In the genomic region with DNA sequence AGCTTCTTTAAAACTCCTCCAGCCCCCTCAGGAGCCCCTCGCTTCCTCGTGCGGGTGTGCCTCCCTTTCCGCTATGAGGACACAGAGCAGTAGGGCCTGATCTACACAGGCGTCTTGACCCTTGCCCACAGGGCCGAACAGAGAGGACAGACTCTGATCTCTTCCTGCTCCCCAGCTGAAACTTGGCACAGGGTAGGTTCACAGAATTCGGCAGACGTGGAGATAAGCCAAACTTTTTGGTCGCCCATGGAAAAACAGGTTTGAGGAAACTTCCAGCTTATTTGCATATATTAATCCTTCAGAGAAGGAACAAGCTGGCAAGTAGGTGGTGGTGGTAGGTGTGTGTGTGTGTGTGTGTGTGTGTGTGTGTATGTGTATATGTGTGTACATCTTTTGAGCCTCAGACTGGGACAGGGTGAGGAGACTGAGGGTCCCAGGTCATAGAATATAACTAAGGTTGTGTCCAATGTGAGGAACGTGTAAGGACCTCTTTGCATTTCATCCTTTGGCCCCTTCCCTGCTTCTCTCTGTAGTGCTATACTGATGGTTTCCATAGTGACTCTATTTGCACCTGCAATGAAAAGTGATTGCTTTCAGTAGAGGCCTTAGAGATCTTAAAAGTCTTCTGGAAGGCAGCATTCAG, we compare ENCODE assay signal across 14 mouse cellular contexts. TPM values are rescaled to one million over a fixed set of nuclear protein-coding genes. Genes with fewer than 3 reads are reported as not detected.
DNase-seq lines count a peak whose midpoint lies in the region; ATAC-seq and TF ChIP-seq lines count a peak whose summit lies in the region.
"Had no signal": no experiment of that assay in that cellular context is flagged by ENCODE, and none has a peak within 500 bp of the region (broad histone marks: within the 10 kb centered on the region; RNA-seq: fewer than 3 reads in every experiment).

No protein-coding gene starts in this region.

- TF ChIP-seq CTCF in kidney, adult 2 months (conservative IDR thresholded peaks at IDR 0.05; ENCODE audit: insufficient read depth, insufficient read length, low read depth, low read length) = no peak

- no peak overlapping the region for H3K4me2 ChIP-seq in kidney, embryonic 16.5 days (replicated peaks; ENCODE audit: low read depth, low read length)
- no peak overlapping the region for H3K4me2 ChIP-seq in midbrain, embryonic 16.5 days (ENCODE audit: low read length)
- H3K4me2 ChIP-seq: limb, embryonic 15.5 days had no signal

- DNase-seq in kidney, adult 18-20 months = peak; percentile 65
- DNase-seq in fat pad, adult 2 months (ENCODE audit: extremely low read depth, low read depth, low spot score) = peak; percentile 39
- peak; percentile 93 for DNase-seq in kidney, adult 2 months
- DNase-seq in left cerebral cortex, adult 9 months (ENCODE audit: low spot score in 2 of 2) = no peak
- no peak for DNase-seq in gastrocnemius, postnatal 25 days
- no peak for DNase-seq in heart, postnatal 36 days
- DNase-seq: cerebellum, adult 11-12 months; heart, adult 2 months had no signal

- no peak for ATAC-seq in kidney, embryonic 16.5 days (ENCODE audit: low FRiP score, low TSS enrichment)
- ATAC-seq in midbrain, embryonic 16.5 days = peak; percentile 69

- H3K27ac ChIP-seq in kidney, embryonic 16.5 days (ENCODE audit: low read length) = no peak overlapping the region
- H3K27ac ChIP-seq in kidney, adult 2 months (ENCODE audit: insufficient read depth, low read depth, low read length) = peak overlapping the region; percentile 94
- H3K27ac ChIP-seq in midbrain, embryonic 16.5 days (ENCODE audit: low read length) = no peak overlapping the region
- H3K27ac ChIP-seq: heart, adult 2 months; limb, embryonic 15.5 days had no signal

- H3K9me3 ChIP-seq in kidney, embryonic 16.5 days (ENCODE audit: low read length) = no peaks in the 10 kb centered on the region
- H3K9me3 ChIP-seq in midbrain, embryonic 16.5 days (replicated peaks; ENCODE audit: control insufficient read depth, low read length, poor library complexity, severe bottlenecking) = no peaks in the 10 kb centered on the region
- H3K9me3 ChIP-seq: limb, embryonic 15.5 days had no signal

- TF ChIP-seq POLR2A in kidney, adult 2 months (IDR thresholded peaks at IDR 0.05; ENCODE audit: low read depth, low read length) = no peak

- H3K9ac ChIP-seq in kidney, embryonic 16.5 days (replicated peaks; ENCODE audit: low read length) = no peak overlapping the region
- no peak overlapping the region for H3K9ac ChIP-seq in midbrain, embryonic 16.5 days (ENCODE audit: low read depth, low read length)
- H3K9ac ChIP-seq: limb, embryonic 15.5 days had no signal

- H3K27me3 ChIP-seq in kidney, embryonic 16.5 days (ENCODE audit: insufficient read depth, low read length) = no peaks in the 10 kb centered on the region
- H3K27me3 ChIP-seq in kidney, adult 2 months (replicated peaks; ENCODE audit: control insufficient read depth, insufficient read depth, low read length) = no peaks in the 10 kb centered on the region
- no peaks in the 10 kb centered on the region; the same call in 1 of the 2 replicates for H3K27me3 ChIP-seq in midbrain, embryonic 16.5 days (ENCODE audit: control insufficient read depth, insufficient read depth, low read depth, low read length)
- H3K27me3 ChIP-seq: limb, embryonic 15.5 days had no signal

- no peak overlapping the region for H3K4me3 ChIP-seq in kidney, embryonic 16.5 days (ENCODE audit: low read length)
- no peak overlapping the region for H3K4me3 ChIP-seq in kidney, adult 2 months (ENCODE audit: insufficient read depth, low read depth, low read length)
- no peak overlapping the region for H3K4me3 ChIP-seq in midbrain, embryonic 16.5 days (ENCODE audit: low read depth, low read length)
- H3K4me3 ChIP-seq: heart, adult 2 months; limb, embryonic 15.5 days had no signal

- H3K36me3 ChIP-seq in kidney, embryonic 16.5 days (ENCODE audit: insufficient read depth, low read length) = no peaks in the 10 kb centered on the region
- H3K36me3 ChIP-seq in kidney, adult 2 months (ENCODE audit: control insufficient read depth, insufficient read depth, low read length) = no peaks in the 10 kb centered on the region
- no peaks in the 10 kb centered on the region for H3K36me3 ChIP-seq in midbrain, embryonic 16.5 days (ENCODE audit: control insufficient read depth, insufficient read depth, low read length)
- H3K36me3 ChIP-seq: limb, embryonic 15.5 days had no signal

- intact Hi-C loops in heart, postnatal 36 days (cut with DNase I) = no loop called here

- peaks cover 12% of the 10 kb centered on the region for H3K4me1 ChIP-seq in kidney, embryonic 16.5 days (ENCODE audit: insufficient read depth, low read length)
- peaks cover 52% of the 10 kb centered on the region for H3K4me1 ChIP-seq in kidney, adult 2 months (ENCODE audit: control insufficient read depth, insufficient read depth, low read length)
- H3K4me1 ChIP-seq in midbrain, embryonic 16.5 days (ENCODE audit: control insufficient read depth, insufficient read depth, low read length) = peaks cover 21% of the 10 kb centered on the region; the same call in 1 of the 2 replicates

- 61% methylated on average over 10 of the region's 10 CpGs for WGBS in kidney, embryonic 16.5 days
- 27% methylated on average over 10 of the region's 10 CpGs for WGBS in kidney, adult 2 months
- 38% methylated on average over 10 of the region's 10 CpGs for WGBS in midbrain, embryonic 16.5 days

RNA-seq across cellular contexts. Expression of a gene that starts 43.1 kb away (rescaled TPM):
- 21.9 and 22.7 TPM in 2 replicates for polyA plus RNA-seq in kidney, embryonic 16.5 days (2015; fragmentation: Nextera tagmentation; extraction: Ambion mirVana)
- polyA plus RNA-seq in kidney, adult 2 months (2012; rRNA removed) = 32.0 and 34.2 TPM in 2 replicates
- 0.70 and 0.85 TPM in 2 replicates for polyA plus RNA-seq in midbrain, embryonic 16.5 days (2015; fragmentation: Nextera tagmentation; extraction: Ambion mirVana)
- total RNA-seq in gastrocnemius, postnatal 25 days (2021) = under 1 TPM; 0.28 to 0.70 TPM
- total RNA-seq in heart, postnatal 36 days (2021) = under 1 TPM; 0.54 to 0.75 TPM

RNA-seq across cellular contexts. Expression of a gene that starts 44.3 kb away (rescaled TPM):
- not detected in 2 replicates for polyA plus RNA-seq in kidney, embryonic 16.5 days (2015; fragmentation: Nextera tagmentation; extraction: Ambion mirVana)
- not detected in 2 replicates for polyA plus RNA-seq in kidney, adult 2 months (2012; rRNA removed)
- not detected in 2 replicates for polyA plus RNA-seq in midbrain, embryonic 16.5 days (2015; fragmentation: Nextera tagmentation; extraction: Ambion mirVana)
- not detected for total RNA-seq in gastrocnemius, postnatal 25 days (2021)
- total RNA-seq in heart, postnatal 36 days (2021) = not detected
- total RNA-seq: adrenal gland, postnatal 25 days; heart, adult 2 months had no signal
- polyA plus RNA-seq: C2C12; heart, adult 2 months; neural tube, embryonic 14.5 days had no signal

Comparison
In these comparisons a context has a peak if more than half of its experiments do, and no peak if none do; other contexts are left out.
1. DNase-seq: peak in kidney, adult 18-20 months (single experiment), fat pad, adult 2 months (single experiment) and kidney, adult 2 months (single experiment); none in left cerebral cortex, adult 9 months (0 of 2), gastrocnemius, postnatal 25 days (single experiment) and heart, postnatal 36 days (0 of 2).
2. RNA of a gene that starts 43.1 kb away (polyA plus RNA-seq): 32.0 to 34.2 TPM in kidney, adult 2 months and 21.9 to 22.7 TPM in kidney, embryonic 16.5 days; 0.70 to 0.85 TPM in midbrain, embryonic 16.5 days; every median in the first group is over 10 times any median in the second.